Mouse (Mus musculus): ENCODE results near the gene Olfr960. TPM values are rescaled to one million over a fixed set of nuclear protein-coding genes. Genes with fewer than 3 reads are reported as not detected.

Olfr960 gene
- polyA plus RNA-seq, 1 experiment: not detected

DNA sequence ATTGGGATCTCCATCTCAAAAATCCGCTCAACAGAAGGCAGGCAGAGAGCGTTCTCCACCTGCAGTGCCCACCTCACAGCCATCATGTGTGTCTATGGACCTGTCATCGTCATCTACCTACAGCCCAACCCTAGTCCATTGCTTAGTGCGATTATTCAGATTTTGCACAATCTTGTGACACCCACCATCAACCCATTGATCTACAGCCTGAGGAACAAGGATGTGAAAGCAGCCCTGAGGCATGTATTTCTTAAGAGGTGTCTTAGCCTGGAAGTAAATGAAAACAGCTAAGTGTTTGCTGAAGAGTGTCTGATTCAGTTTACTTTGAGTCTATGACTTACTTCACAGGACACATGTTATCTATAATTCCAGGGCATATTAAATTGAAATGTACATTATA is 26.2 kb downstream of the Olfr960 start:
- 83% methylated on average over 4 of the region's 4 CpGs for WGBS
- H3K4me3 ChIP-seq (ENCODE audit: low read depth, low read length): no peak overlapping the region

DNA sequence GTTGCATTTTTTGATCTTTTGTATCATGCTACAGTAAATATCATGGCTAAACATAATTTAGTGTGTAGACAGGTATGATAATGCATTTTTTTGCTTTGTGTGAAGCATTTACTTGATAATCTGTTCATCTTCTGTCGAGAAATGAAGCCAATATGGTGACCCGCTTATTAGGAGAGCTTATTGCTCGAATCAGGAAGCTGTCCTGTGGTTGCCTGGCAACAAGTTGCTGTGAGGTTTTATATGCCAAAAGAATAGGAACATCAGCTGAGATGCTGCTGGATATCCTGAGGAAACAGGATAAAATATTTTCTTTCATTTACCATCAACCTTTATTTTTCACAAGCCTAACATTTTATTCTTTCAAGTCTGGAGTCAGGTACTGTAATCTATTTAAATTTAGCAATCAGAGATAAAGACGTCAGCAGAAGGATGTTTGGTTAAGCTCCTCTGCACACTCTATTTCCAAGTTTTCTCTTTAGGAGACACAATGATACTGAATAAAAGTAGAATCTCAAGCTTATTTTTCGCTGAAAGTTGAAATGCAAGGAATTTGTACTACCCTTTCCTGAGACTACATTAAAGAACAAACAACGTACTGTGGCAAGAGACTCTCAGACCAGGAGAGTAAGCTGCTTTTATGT is 33.7 kb downstream of the Olfr960 start:
- Histone ChIP-seq H3K27me3 (ENCODE audit: control insufficient read depth, insufficient read depth, low read length) (no peaks in the 10 kb centered on the region), H3K4me1 (ENCODE audit: control insufficient read depth, insufficient read depth, insufficient read length, low read length) (no peaks in the 10 kb centered on the region), H3K4me3 (ENCODE audit: low read depth, low read length) (no peak overlapping the region), H3K36me3 (ENCODE audit: control insufficient read depth, insufficient read depth, low read length) (no peaks in the 10 kb centered on the region), H3K27ac (ENCODE audit: insufficient read depth, low read depth, low read length) (no peak overlapping the region)
- TF ChIP-seq POLR2A (IDR thresholded peaks at IDR 0.05; ENCODE audit: low read depth, low read length) (no peak), CTCF (IDR thresholded peaks at IDR 0.05; ENCODE audit: extremely low read depth, insufficient read length, insufficient replicate concordance, low read depth, low read length) (no peak)
- 52% methylated on average over 6 of the region's 6 CpGs for WGBS

More for the DNA sequence above, 26.2 kb downstream of the Olfr960 start:
- no peaks in the 10 kb centered on the region for H3K27me3 ChIP-seq (ENCODE audit: control insufficient read depth, insufficient read depth, low read length)
- H3K36me3 ChIP-seq (ENCODE audit: control insufficient read depth, insufficient read depth, low read length): no peaks in the 10 kb centered on the region
- H3K4me1 ChIP-seq (ENCODE audit: control insufficient read depth, insufficient read depth, insufficient read length, low read length): no peaks in the 10 kb centered on the region
- H3K27ac ChIP-seq (ENCODE audit: insufficient read depth, low read depth, low read length): no peak overlapping the region
- TF ChIP-seq CTCF (IDR thresholded peaks at IDR 0.05; ENCODE audit: extremely low read depth, insufficient read length, insufficient replicate concordance, low read depth, low read length) (no peak), POLR2A (IDR thresholded peaks at IDR 0.05; ENCODE audit: low read depth, low read length) (no peak)

- Histone ChIP-seq H3K27ac (ENCODE audit: insufficient read depth, low read depth, low read length) (no peak within 1 kb of the TSS), H3K36me3 (ENCODE audit: control insufficient read depth, insufficient read depth, low read length) (no peaks in the 10 kb centered on the region), H3K4me1 (ENCODE audit: control insufficient read depth, insufficient read depth, insufficient read length, low read length) (no peaks in the 10 kb centered on the region), H3K27me3 (ENCODE audit: control insufficient read depth, insufficient read depth, low read length) (no peaks in the 10 kb centered on the region), H3K4me3 (ENCODE audit: low read depth, low read length) (no peak within 1 kb of the TSS)
- TF ChIP-seq POLR2A (IDR thresholded peaks at IDR 0.05; ENCODE audit: low read depth, low read length) (no peak), CTCF (IDR thresholded peaks at IDR 0.05; ENCODE audit: extremely low read depth, insufficient read length, insufficient replicate concordance, low read depth, low read length) (no peak)
- WGBS: 87% methylated on average over 1 of the region's 1 CpGs
Measured at GRCm38 (mm10) chr9:39666905-39667304, 45.7 kb downstream of the Olfr960 start, which contains the start of gene Olfr963. Olfr963 (plus strand) TSS chr9:39667205.

DNA sequence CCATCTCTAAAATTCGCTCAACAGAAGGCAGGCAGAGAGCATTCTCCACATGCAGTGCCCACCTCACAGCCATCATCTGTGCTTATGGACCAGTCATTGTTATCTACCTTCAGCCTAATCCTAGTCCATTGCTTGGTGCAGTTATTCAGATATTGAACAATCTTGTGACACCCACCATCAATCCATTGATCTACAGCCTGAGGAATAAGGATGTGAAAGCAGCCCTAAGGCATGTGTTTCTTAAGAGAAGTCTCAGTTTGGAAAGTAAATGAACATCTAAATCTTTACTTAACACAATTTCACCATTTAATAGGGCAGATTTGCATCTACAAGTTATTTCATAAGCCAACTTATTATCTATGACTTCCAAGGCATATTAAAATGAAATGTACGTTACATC is 48.5 kb downstream of the Olfr960 start:
- Histone ChIP-seq H3K27ac (ENCODE audit: insufficient read depth, low read depth, low read length) (no peak overlapping the region), H3K4me3 (ENCODE audit: low read depth, low read length) (no peak overlapping the region), H3K4me1 (ENCODE audit: control insufficient read depth, insufficient read depth, insufficient read length, low read length) (no peaks in the 10 kb centered on the region), H3K27me3 (ENCODE audit: control insufficient read depth, insufficient read depth, low read length) (no peaks in the 10 kb centered on the region), H3K36me3 (ENCODE audit: control insufficient read depth, insufficient read depth, low read length) (no peaks in the 10 kb centered on the region)
- TF ChIP-seq POLR2A (IDR thresholded peaks at IDR 0.05; ENCODE audit: low read depth, low read length) (no peak), CTCF (IDR thresholded peaks at IDR 0.05; ENCODE audit: extremely low read depth, insufficient read length, insufficient replicate concordance, low read depth, low read length) (no peak)
- WGBS: 68% methylated on average over 2 of the region's 2 CpGs

Other genes with a start within 250 kb of the Olfr960 start
- gene Olfr951, start 234.0 kb upstream of the Olfr960 start, polyA plus RNA-seq (2012; rRNA removed): not detected in 2 replicates
- gene Olfr952, start 194.2 kb upstream of the Olfr960 start, polyA plus RNA-seq (2012; rRNA removed): not detected in 2 replicates
- not detected in 2 replicates for gene Olfr954, start 164.7 kb upstream of the Olfr960 start, polyA plus RNA-seq (2012; rRNA removed)
- gene Olfr955, start 149.4 kb upstream of the Olfr960 start, polyA plus RNA-seq (2012; rRNA removed): not detected in 2 replicates
- gene Olfr44, start 127.4 kb upstream of the Olfr960 start, polyA plus RNA-seq (2012; rRNA removed): not detected in 2 replicates
- not detected in 2 replicates for gene Olfr957, start 105.6 kb upstream of the Olfr960 start, polyA plus RNA-seq (2012; rRNA removed)
- not detected in 2 replicates for gene Olfr958, start 67.3 kb upstream of the Olfr960 start, polyA plus RNA-seq (2012; rRNA removed)
- not detected in 2 replicates for gene Olfr959, start 45.8 kb upstream of the Olfr960 start, polyA plus RNA-seq (2012; rRNA removed)
- gene AW551984, start 17.0 kb upstream of the Olfr960 start, polyA plus RNA-seq (2012; rRNA removed): 0.22 and 0.74 TPM in 2 replicates
- not detected in 2 replicates for gene Olfr148, start 10.7 kb upstream of the Olfr960 start, polyA plus RNA-seq (2012; rRNA removed)
- gene Olfr961, start 23.7 kb downstream of the Olfr960 start, polyA plus RNA-seq (2012; rRNA removed): not detected in 2 replicates
- not detected in 2 replicates for gene Olfr963, start 45.8 kb downstream of the Olfr960 start, polyA plus RNA-seq (2012; rRNA removed)
- gene Olfr149, start 85.7 kb downstream of the Olfr960 start, polyA plus RNA-seq (2012; rRNA removed): not detected in 2 replicates
- not detected in 2 replicates for gene Olfr965, start 90.0 kb downstream of the Olfr960 start, polyA plus RNA-seq (2012; rRNA removed)
- gene Olfr150, start 109.6 kb downstream of the Olfr960 start, polyA plus RNA-seq (2012; rRNA removed): not detected in 2 replicates
- gene Olfr967, start 124.9 kb downstream of the Olfr960 start, polyA plus RNA-seq (2012; rRNA removed): not detected in 2 replicates
- not detected in 2 replicates for gene Olfr968, start 161.9 kb downstream of the Olfr960 start, polyA plus RNA-seq (2012; rRNA removed)
- gene Olfr969, start 169.6 kb downstream of the Olfr960 start, polyA plus RNA-seq (2012; rRNA removed): not detected in 2 replicates
- gene Olfr970, start 187.5 kb downstream of the Olfr960 start, polyA plus RNA-seq (2012; rRNA removed): not detected in 2 replicates
- gene Olfr971, start 215.5 kb downstream of the Olfr960 start, polyA plus RNA-seq (2012; rRNA removed): not detected in 2 replicates
- not detected in 2 replicates for gene Olfr972, start 245.0 kb downstream of the Olfr960 start, polyA plus RNA-seq (2012; rRNA removed)